Mouse (Mus musculus): Measurements from ENCODE around the gene Adamtsl5. TPM values are rescaled to one million over a fixed set of nuclear protein-coding genes. Genes with fewer than 3 reads are reported as not detected.

Adamtsl5 gene
- polyA plus RNA-seq, 1 experiment from 2014 or later: 1.0 TPM

- H3K27ac ChIP-seq: peak overlapping the region; percentile 36; the same call in 1 of the 2 replicates
- H3K36me3 ChIP-seq: no peaks in the 10 kb centered on the region
- no peaks in the 10 kb centered on the region for H3K9me3 ChIP-seq
- 3% methylated on average over 12 of the region's 12 CpGs for WGBS
- ATAC-seq (ENCODE audit: insufficient number of reproducible peaks, insufficient read depth, low FRiP score, low TSS enrichment): peak; percentile 66; the same call in 1 of the 2 replicates
- no peak overlapping the region for H3K9ac ChIP-seq
- peak overlapping the region; percentile 31 for H3K4me3 ChIP-seq
- H3K4me2 ChIP-seq (replicated peaks): peak overlapping the region; percentile 37
- H3K4me1 ChIP-seq: peaks cover 7% of the 10 kb centered on the region; the same call in 1 of the 2 replicates
- H3K27me3 ChIP-seq: 0 out of 2 replicates have a peak, but pooled peaks cover 6% of the 10 kb centered on the region
Measured at GRCm38 (mm10) chr10:80371411-80371966, 23.3 kb upstream of the Adamtsl5 start.

GRCm38 (mm10) chr10:80369995-80370747 is 22.0 kb upstream of the Adamtsl5 start:
- no peak overlapping the region for H3K27ac ChIP-seq
- H3K9me3 ChIP-seq: no peaks in the 10 kb centered on the region
- no peaks in the 10 kb centered on the region for H3K36me3 ChIP-seq
- 80% methylated on average over 21 of the region's 21 CpGs for WGBS
- no peak overlapping the region for H3K4me2 ChIP-seq (replicated peaks)
- no peak overlapping the region for H3K9ac ChIP-seq
- peaks cover 7% of the 10 kb centered on the region; the same call in 1 of the 2 replicates for H3K4me1 ChIP-seq
- H3K4me3 ChIP-seq: no peak overlapping the region
- H3K27me3 ChIP-seq: 0 out of 2 replicates have a peak, but pooled peaks cover 6% of the 10 kb centered on the region
- ATAC-seq (ENCODE audit: insufficient number of reproducible peaks, insufficient read depth, low FRiP score, low TSS enrichment): no peak

GRCm38 (mm10) chr10:80368392-80368791 is 20.2 kb upstream of the Adamtsl5 start:
- Histone ChIP-seq H3K4me1 (peaks cover 11% of the 10 kb centered on the region; the same call in 1 of the 2 replicates), H3K9ac (no peak overlapping the region), H3K4me2 (replicated peaks) (no peak overlapping the region), H3K27me3 (peaks cover 11% of the 10 kb centered on the region; the same call in 1 of the 2 replicates), H3K27ac (no peak overlapping the region), H3K4me3 (no peak overlapping the region), H3K9me3 (no peaks in the 10 kb centered on the region), H3K36me3 (no peaks in the 10 kb centered on the region)
- whole genome bisulfite sequencing: 93% methylated on average over 6 of the region's 6 CpGs
- ATAC-seq (ENCODE audit: insufficient number of reproducible peaks, insufficient read depth, low FRiP score, low TSS enrichment): no peak

GRCm38 (mm10) chr10:80367954-80368353 is 19.7 kb upstream of the Adamtsl5 start:
- Histone ChIP-seq H3K4me3 (no peak overlapping the region), H3K27ac (no peak overlapping the region), H3K9me3 (no peaks in the 10 kb centered on the region), H3K27me3 (peaks cover 12% of the 10 kb centered on the region), H3K4me2 (replicated peaks) (no peak overlapping the region), H3K36me3 (no peaks in the 10 kb centered on the region), H3K4me1 (peaks cover 11% of the 10 kb centered on the region; the same call in 1 of the 2 replicates), H3K9ac (no peak overlapping the region)
- ATAC-seq (ENCODE audit: insufficient number of reproducible peaks, insufficient read depth, low FRiP score, low TSS enrichment): no peak
- 62% methylated on average over 5 of the region's 5 CpGs for WGBS

GRCm38 (mm10) chr10:80365736-80366135 is 17.5 kb upstream of the Adamtsl5 start:
- peaks cover 20% of the 10 kb centered on the region for H3K27me3 ChIP-seq
- no peak for ATAC-seq (ENCODE audit: insufficient number of reproducible peaks, insufficient read depth, low FRiP score, low TSS enrichment)
- no peak overlapping the region for H3K4me2 ChIP-seq (replicated peaks)
- H3K9me3 ChIP-seq: no peaks in the 10 kb centered on the region
- 0 out of 2 replicates have a peak, but pooled peaks cover 3% of the 10 kb centered on the region for H3K4me1 ChIP-seq
- H3K9ac ChIP-seq: no peak overlapping the region
- WGBS: 66% methylated on average over 6 of the region's 6 CpGs
- H3K36me3 ChIP-seq: no peaks in the 10 kb centered on the region
- H3K27ac ChIP-seq: no peak overlapping the region
- no peak overlapping the region for H3K4me3 ChIP-seq

GRCm38 (mm10) chr10:80363734-80364133 is 15.5 kb upstream of the Adamtsl5 start:
- Histone ChIP-seq H3K27ac (no peak overlapping the region), H3K4me2 (replicated peaks) (no peak overlapping the region), H3K27me3 (peaks cover 39% of the 10 kb centered on the region), H3K36me3 (no peaks in the 10 kb centered on the region), H3K4me3 (no peak overlapping the region), H3K4me1 (0 out of 2 replicates have a peak, but pooled peaks cover 3% of the 10 kb centered on the region), H3K9me3 (no peaks in the 10 kb centered on the region), H3K9ac (no peak overlapping the region)
- no peak for ATAC-seq (ENCODE audit: insufficient number of reproducible peaks, insufficient read depth, low FRiP score, low TSS enrichment)
- 45% methylated on average over 6 of the region's 6 CpGs for WGBS

- 7% methylated on average over 31 of the region's 31 CpGs for WGBS
- H3K4me3 ChIP-seq: peak overlapping the region; percentile 10
- no peaks in the 10 kb centered on the region for H3K36me3 ChIP-seq
- no peak overlapping the region for H3K9ac ChIP-seq
- H3K4me1 ChIP-seq: peaks cover 18% of the 10 kb centered on the region; the same call in 1 of the 2 replicates
- H3K27ac ChIP-seq: no peak overlapping the region
- peak; percentile 44; the same call in 1 of the 2 replicates for ATAC-seq (ENCODE audit: insufficient number of reproducible peaks, insufficient read depth, low FRiP score, low TSS enrichment)
- H3K9me3 ChIP-seq: no peaks in the 10 kb centered on the region
- H3K27me3 ChIP-seq: peaks cover 84% of the 10 kb centered on the region
- peak overlapping the region; percentile 36 for H3K4me2 ChIP-seq (replicated peaks)
Measured at GRCm38 (mm10) chr10:80357994-80358639, 9.9 kb upstream of the Adamtsl5 start.

- H3K27ac ChIP-seq: no peak overlapping the region
- H3K4me3 ChIP-seq: peak overlapping the region; percentile 39; the same call in 1 of the 2 replicates
- peak overlapping the region; percentile 36; the same call in 1 of the 2 replicates for H3K4me2 ChIP-seq (replicated peaks)
- peaks cover 18% of the 10 kb centered on the region; the same call in 1 of the 2 replicates for H3K4me1 ChIP-seq
- no peak overlapping the region for H3K9ac ChIP-seq
- no peaks in the 10 kb centered on the region for H3K36me3 ChIP-seq
- H3K9me3 ChIP-seq: no peaks in the 10 kb centered on the region
- WGBS: 31% methylated on average over 7 of the region's 7 CpGs
- no peak for ATAC-seq (ENCODE audit: insufficient number of reproducible peaks, insufficient read depth, low FRiP score, low TSS enrichment)
- H3K27me3 ChIP-seq: peaks cover 87% of the 10 kb centered on the region
Measured at GRCm38 (mm10) chr10:80357336-80357735, 9.1 kb upstream of the Adamtsl5 start.

GRCm38 (mm10) chr10:80356737-80357136 is 8.5 kb upstream of the Adamtsl5 start:
- H3K9ac ChIP-seq: peak overlapping the region; percentile 40; the same call in 1 of the 2 replicates
- 2% methylated on average over 33 of the region's 34 CpGs for WGBS
- no peak for ATAC-seq (ENCODE audit: insufficient number of reproducible peaks, insufficient read depth, low FRiP score, low TSS enrichment)
- no peak overlapping the region for H3K27ac ChIP-seq
- H3K9me3 ChIP-seq: no peaks in the 10 kb centered on the region
- H3K4me3 ChIP-seq: peak overlapping the region; percentile 39
- peaks cover 18% of the 10 kb centered on the region; the same call in 1 of the 2 replicates for H3K4me1 ChIP-seq
- peaks cover 93% of the 10 kb centered on the region for H3K27me3 ChIP-seq
- peak overlapping the region; percentile 70 for H3K4me2 ChIP-seq (replicated peaks)
- H3K36me3 ChIP-seq: no peaks in the 10 kb centered on the region

- Histone ChIP-seq H3K4me2 (replicated peaks) (peak within 1 kb of the TSS; percentile 70), H3K4me3 (peak within 1 kb of the TSS; percentile 39), H3K9me3 (no peaks in the 10 kb centered on the region), H3K27me3 (peaks cover 97% of the 10 kb centered on the region), H3K36me3 (no peaks in the 10 kb centered on the region), H3K9ac (peak within 1 kb of the TSS; percentile 40; the same call in 1 of the 2 replicates), H3K27ac (no peak within 1 kb of the TSS), H3K4me1 (peaks cover 18% of the 10 kb centered on the region; the same call in 1 of the 2 replicates)
- no peak for ATAC-seq (ENCODE audit: insufficient number of reproducible peaks, insufficient read depth, low FRiP score, low TSS enrichment)
- 2% methylated on average over 53 of the region's 53 CpGs for WGBS
Measured at GRCm38 (mm10) chr10:80356001-80356682, 7.9 kb upstream of the Adamtsl5 start, which contains the start of gene Plk5. Plk5 (plus strand) TSS chr10:80356459.

- Histone ChIP-seq H3K4me2 (replicated peaks) (no peak overlapping the region), H3K9me3 (no peaks in the 10 kb centered on the region), H3K27me3 (peaks cover 100% of the 10 kb centered on the region), H3K4me3 (no peak overlapping the region), H3K4me1 (peaks cover 18% of the 10 kb centered on the region; the same call in 1 of the 2 replicates), H3K36me3 (no peaks in the 10 kb centered on the region), H3K9ac (no peak overlapping the region), H3K27ac (no peak overlapping the region)
- ATAC-seq (ENCODE audit: insufficient number of reproducible peaks, insufficient read depth, low FRiP score, low TSS enrichment): no peak
- 3% methylated on average over 9 of the region's 9 CpGs for WGBS
Measured at GRCm38 (mm10) chr10:80355431-80355830, 7.2 kb upstream of the Adamtsl5 start.

Measured in embryonic facial prominence, embryonic 12.5 days (tissue).